Mouse (Mus musculus) ES-Bruce4 (cell line): Measurements from ENCODE around the gene Nubp1. TPM values are rescaled to one million over a fixed set of nuclear protein-coding genes. Genes with fewer than 3 reads are reported as not detected.

Experiments
- H3K27ac ChIP-seq: 2 replicates; pipeline ENCODE4 v1.5.1; 2012; ENCODE audit warnings: low read length, inconsistent platforms; ENCODE audit not compliant: insufficient read depth
- H3K27me3 ChIP-seq: 2 replicates; pipeline ENCODE4 v1.6.1; 2012; ENCODE audit warnings: mild to moderate bottlenecking, low read length, inconsistent platforms; ENCODE audit not compliant: control insufficient read depth, poor library complexity, insufficient read depth, severe bottlenecking
- H3K36me3 ChIP-seq: 2 replicates; pipeline ENCODE4 v1.6.1; 2012; ENCODE audit warnings: inconsistent platforms, mild to moderate bottlenecking, low read length, moderate library complexity; ENCODE audit not compliant: control insufficient read depth, poor library complexity, insufficient read depth, severe bottlenecking
- H3K4me1 ChIP-seq: one replicate; pipeline ENCODE4 v1.8.1; 2011; ENCODE audit warnings: low read length; ENCODE audit not compliant: control insufficient read depth, insufficient read depth
- H3K4me3 ChIP-seq: 2 replicates; pipeline ENCODE4 v1.5.1; 2011; ENCODE audit warnings: low read depth, mild to moderate bottlenecking, low read length
- H3K9ac ChIP-seq: 2 replicates; pipeline ENCODE4 v1.6.1; 2012; ENCODE audit warnings: low read depth, mild to moderate bottlenecking, inconsistent platforms; ENCODE audit not compliant: poor library complexity, severe bottlenecking
- H3K9me3 ChIP-seq: replicated peaks from 2 replicates; pipeline ENCODE4 v1.6.1; 2012; ENCODE audit warnings: mild to moderate bottlenecking, low read length, inconsistent platforms; ENCODE audit not compliant: control insufficient read depth, poor library complexity, insufficient read depth, severe bottlenecking
- CTCF ChIP-seq: IDR thresholded peaks from one replicate; pipeline ENCODE4 v1.8.1; 2011; ENCODE audit warnings: low read depth, low read length
- EP300 ChIP-seq: IDR thresholded peaks from 2 replicates; pipeline ENCODE4 v1.6.1; 2011; ENCODE audit warnings: low read depth, low read length; ENCODE audit not compliant: insufficient read depth
- POLR2A ChIP-seq: IDR thresholded peaks from one replicate; pipeline ENCODE4 v1.8.1; 2011; ENCODE audit warnings: low read length; ENCODE audit not compliant: insufficient read depth
- polyA plus RNA-seq: library from polyadenylated mRNA; stranded (reverse); fragments of >200 nt; gene quantifications from 2 replicates; pipeline ENCODE4 v1.2.4, GENCODE M21; 2011; ENCODE audit warnings: low read depth; ENCODE audit not compliant: missing spikeins, insufficient read depth, insufficient read length

Gene Nubp1
- polyA plus RNA-seq, 1 experiment, result 25.7 TPM

GRCm38 (mm10) chr16:10467391-10468107 is 55.8 kb downstream of the Nubp1 start:
- Histone ChIP-seq H3K9me3 (no peaks in the 10 kb centered on the region), H3K9ac (peak overlapping the region; percentile 39), H3K4me3 (peak overlapping the region; percentile 63), H3K27me3 (no peaks in the 10 kb centered on the region), H3K36me3 (no peaks in the 10 kb centered on the region), H3K4me1 (peaks cover 6% of the 10 kb centered on the region), H3K27ac (peak overlapping the region; percentile 88)
- TF ChIP-seq EP300, result peak; percentile 77
- TF ChIP-seq POLR2A, result no peak

- TF ChIP-seq CTCF, result no peak
- H3K27me3 ChIP-seq, result no peaks in the 10 kb centered on the region
- peaks cover 6% of the 10 kb centered on the region for H3K4me1 ChIP-seq
- no peak overlapping the region for H3K9ac ChIP-seq
- no peak overlapping the region for H3K4me3 ChIP-seq
- H3K36me3 ChIP-seq, result no peaks in the 10 kb centered on the region
- peak overlapping the region; percentile 18 for H3K27ac ChIP-seq
- no peaks in the 10 kb centered on the region for H3K9me3 ChIP-seq
These were observed 56.5 kb downstream of the Nubp1 start for GRCm38 (mm10) chr16:10468201-10468600.

GRCm38 (mm10) chr16:10471950-10472349 is 60.2 kb downstream of the Nubp1 start:
- H3K36me3 ChIP-seq, result no peaks in the 10 kb centered on the region
- H3K27me3 ChIP-seq, result no peaks in the 10 kb centered on the region
- H3K4me3 ChIP-seq, result no peak overlapping the region
- no peak overlapping the region for H3K27ac ChIP-seq
- no peaks in the 10 kb centered on the region for H3K4me1 ChIP-seq
- H3K9me3 ChIP-seq, result no peaks in the 10 kb centered on the region
- H3K9ac ChIP-seq, result no peak overlapping the region
- TF ChIP-seq EP300, result no peak
- TF ChIP-seq POLR2A, result no peak
- TF ChIP-seq CTCF, result no peak

Other genes with a start within 250 kb of the Nubp1 start
- 9.1 and 12.9 TPM in 2 replicates for gene Rpl39l, start 241.7 kb upstream of the Nubp1 start, polyA plus RNA-seq
- gene Atf7ip2, start 219.2 kb upstream of the Nubp1 start, polyA plus RNA-seq, result 32.8 and 35.1 TPM in 2 replicates
- gene Emp2, start 98.0 kb upstream of the Nubp1 start, polyA plus RNA-seq, result 22.3 and 22.7 TPM in 2 replicates
- 0.55 TPM in 1 of 2 replicates, not detected in the other for gene Tekt5, start 16.5 kb upstream of the Nubp1 start, polyA plus RNA-seq
- 1.8 and 2.1 TPM in 2 replicates for gene Tvp23a, start 35.4 kb downstream of the Nubp1 start, polyA plus RNA-seq
- not detected in 2 replicates for gene Ciita, start 68.1 kb downstream of the Nubp1 start, polyA plus RNA-seq
- 6.7 and 7.0 TPM in 2 replicates for gene Dexi, start 131.1 kb downstream of the Nubp1 start, polyA plus RNA-seq
- 9.1 and 9.5 TPM in 2 replicates for gene Clec16a, start 133.4 kb downstream of the Nubp1 start, polyA plus RNA-seq